Mouse (Mus musculus) C2C12 (cell line): Measurements from ENCODE around the gene Arhgef9. TPM values are rescaled to one million over a fixed set of nuclear protein-coding genes. Genes with fewer than 3 reads are reported as not detected.

Experiments
- H3K27me3 ChIP-seq: one replicate; pipeline ENCODE4 v1.6.1; 2011; ENCODE audit not compliant: control insufficient read depth, insufficient read depth, insufficient read length
- H3K36me3 ChIP-seq: one replicate; pipeline ENCODE4 v1.6.1; 2011; ENCODE audit not compliant: control insufficient read depth, insufficient read depth
- H3K4me3 ChIP-seq: one replicate; pipeline ENCODE4 v1.5.1; 2011; ENCODE audit warnings: mild to moderate bottlenecking, control low read depth; ENCODE audit not compliant: poor library complexity, insufficient read depth, severe bottlenecking
- H3K79me2 ChIP-seq: one replicate; pipeline ENCODE4 v1.6.1; 2011; ENCODE audit not compliant: control insufficient read depth, insufficient read depth
- H3K79me3 ChIP-seq: one replicate; pipeline ENCODE4 v1.6.1; 2011; ENCODE audit warnings: low read depth, control low read depth
- H3ac ChIP-seq: one replicate; pipeline ENCODE3; 2011; ENCODE audit warnings: low read depth; ENCODE audit not compliant: control insufficient read depth, insufficient read length
- CEBPB ChIP-seq: IDR thresholded peaks from one replicate; pipeline ENCODE4 v1.6.1; 2011; ENCODE audit warnings: low read depth, mild to moderate bottlenecking, control low read depth, moderate library complexity
- MYOD1 ChIP-seq: IDR thresholded peaks from one replicate; pipeline ENCODE4 v1.6.1; 2011; ENCODE audit warnings: low read depth; ENCODE audit not compliant: control insufficient read depth, insufficient read length
- USF1 ChIP-seq: IDR thresholded peaks from one replicate; pipeline ENCODE4 v1.6.1; 2011; ENCODE audit warnings: low read depth, mild to moderate bottlenecking, control low read depth, moderate library complexity
- polyA plus RNA-seq: library from polyadenylated mRNA; unstranded; fragments of >200 nt; fragmentation: generic; extraction: Trizol; gene quantifications from one replicate; pipeline ENCODE4 v1.2.1, GENCODE M21; 2012; ENCODE audit warnings: missing spikeins

The Arhgef9 gene
- polyA plus RNA-seq, 1 experiment = 1.5 TPM

DNA sequence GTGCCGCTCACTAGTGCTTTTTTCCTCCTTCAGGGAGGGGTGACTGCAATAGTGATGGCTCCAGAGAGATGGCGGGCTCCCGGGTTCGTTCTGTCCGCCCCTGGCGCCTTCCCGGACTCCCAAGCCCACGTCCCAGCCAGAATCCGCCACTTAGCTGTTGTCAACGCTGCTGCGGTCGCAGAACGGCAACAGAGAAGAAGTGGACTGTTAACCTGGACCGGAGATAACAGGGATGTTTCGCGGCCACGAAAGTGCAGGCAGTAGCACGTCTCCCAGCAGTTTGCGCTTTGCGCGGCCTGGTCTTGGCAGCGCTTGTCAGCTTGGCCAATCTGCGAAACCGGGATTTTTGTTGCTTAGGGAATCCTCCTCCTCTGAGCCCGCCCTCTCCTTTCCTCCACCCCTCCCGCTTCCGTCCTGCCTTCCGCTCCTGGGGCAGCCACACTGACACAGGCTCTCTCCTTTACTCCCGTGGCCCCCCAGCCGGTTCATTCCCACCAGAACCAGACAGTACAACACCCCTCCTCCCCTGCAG lies 170.2 kb downstream of the Arhgef9 start, which contains the start of gene Spin4:
Spin4 (minus strand) TSS at position 322 of the 532 bp plus-strand sequence.
- TF ChIP-seq USF1 (no peak), MYOD1 (no peak)
- H3K79me3 ChIP-seq = peaks cover 5% of the 10 kb centered on the region
- H3K79me2 ChIP-seq = peaks cover 15% of the 10 kb centered on the region
- peak within 1 kb of the TSS; percentile 38 for H3K4me3 ChIP-seq
- no peaks in the 10 kb centered on the region for H3K36me3 ChIP-seq
- no peaks in the 10 kb centered on the region for H3K27me3 ChIP-seq
- peak within 1 kb of the TSS; percentile 87 for H3ac ChIP-seq

DNA sequence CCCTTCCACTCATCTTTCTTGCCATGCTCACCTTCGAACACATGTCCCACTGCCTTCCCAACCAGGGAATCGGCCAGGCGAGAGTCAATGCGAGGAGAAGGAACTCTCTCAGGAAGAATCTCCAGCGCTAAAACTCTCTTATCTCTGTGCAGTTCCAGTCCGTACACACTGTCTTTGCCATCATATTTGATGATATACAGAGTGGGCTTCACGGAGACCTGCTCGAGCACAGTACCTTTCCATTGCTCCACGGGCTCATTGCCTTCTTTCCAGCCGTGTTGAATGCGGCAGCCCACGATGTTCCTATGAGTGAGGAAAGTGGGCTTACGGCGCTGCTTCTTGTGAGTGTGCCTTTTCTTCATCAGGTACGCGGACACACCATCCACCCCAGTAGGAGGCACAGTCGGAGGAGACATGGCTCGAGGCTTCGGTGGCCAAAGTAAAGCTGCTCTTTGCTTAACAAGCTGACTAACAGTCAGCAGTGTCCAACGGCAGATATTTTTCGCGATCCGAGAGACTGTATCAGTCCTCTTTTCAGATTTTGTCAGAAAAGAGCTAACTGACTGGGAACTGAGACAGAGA lies 170.8 kb downstream of the Arhgef9 start:
- Histone ChIP-seq H3K79me2 (peaks cover 15% of the 10 kb centered on the region), H3K4me3 (peak overlapping the region; percentile 38), H3ac (peak overlapping the region; percentile 87), H3K36me3 (no peaks in the 10 kb centered on the region), H3K79me3 (peaks cover 5% of the 10 kb centered on the region), H3K27me3 (no peaks in the 10 kb centered on the region)
- TF ChIP-seq CEBPB = no peak

DNA sequence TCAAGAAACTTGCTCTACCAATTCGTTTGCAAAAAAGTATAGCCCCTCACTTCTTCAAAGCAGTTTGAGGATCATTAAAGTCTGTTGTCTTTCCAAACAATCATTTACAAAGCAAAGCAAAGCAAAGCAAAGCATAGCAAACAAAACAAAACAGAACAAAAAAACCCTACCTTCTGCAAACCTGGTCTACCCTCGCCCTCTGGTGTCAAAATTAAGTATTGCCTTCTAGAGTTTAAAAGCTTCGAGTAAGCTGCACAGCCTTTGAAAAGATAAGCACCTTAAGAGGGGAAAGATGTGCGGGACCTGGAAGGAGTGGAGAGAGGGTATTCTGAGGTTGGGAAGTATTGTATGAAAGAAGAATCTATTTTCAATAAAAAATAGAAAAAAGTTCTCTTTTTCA lies 184.6 kb downstream of the Arhgef9 start:
- no peak for TF ChIP-seq USF1
- Histone ChIP-seq H3ac (no peak overlapping the region), H3K27me3 (no peaks in the 10 kb centered on the region), H3K79me2 (no peaks in the 10 kb centered on the region), H3K4me3 (no peak overlapping the region), H3K36me3 (no peaks in the 10 kb centered on the region), H3K79me3 (no peaks in the 10 kb centered on the region)

Other genes with a start within 250 kb of the Arhgef9 start
- 0.88 TPM for gene Spin4, start 170.2 kb downstream of the Arhgef9 start, polyA plus RNA-seq
- 1.6 TPM for gene Amer1, start 248.0 kb upstream of the Arhgef9 start, polyA plus RNA-seq